Mouse (Mus musculus) urinary bladder, postnatal 14 days (tissue): ENCODE measurements around the gene Gm14412.
"Not testable (repeated sequence)": the region's sequence is repeated elsewhere in the genome, so short reads cannot be mapped to it uniquely, and the experiment has no call there.

ENCODE experiments used
- DNase-seq: peaks from one replicate; pipeline ENCODE4 v3.0.0; 2021; ENCODE audit warnings: low spot score

Gm14412 gene

DNA sequence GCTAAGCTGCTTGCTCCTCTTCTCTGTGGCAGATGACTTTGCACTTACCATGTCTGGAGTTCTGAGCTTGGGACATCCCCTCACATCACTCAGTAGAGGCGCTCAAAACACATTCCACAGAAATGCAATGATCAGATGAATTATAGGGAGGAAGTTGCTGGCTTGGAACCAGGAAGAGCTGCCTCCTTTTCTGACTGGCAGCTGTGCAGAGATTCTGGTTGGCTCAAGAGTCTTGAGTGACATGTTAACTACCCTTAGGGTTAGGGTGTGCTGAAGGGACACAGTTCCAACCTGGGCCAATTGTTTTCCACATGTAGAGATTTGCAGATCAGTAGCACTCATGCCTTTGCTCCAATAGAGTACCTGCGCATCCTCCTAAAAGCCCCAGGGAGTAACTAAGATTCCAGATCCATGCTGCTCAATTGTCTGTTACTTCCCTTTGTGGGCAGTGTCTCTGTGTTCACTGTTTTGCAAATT is at the start of gene Gm14412:
Gm14412 (minus strand) TSS at position 51 of the 477 bp plus-strand sequence.
- not testable (repeated sequence) for DNase-seq

DNA sequence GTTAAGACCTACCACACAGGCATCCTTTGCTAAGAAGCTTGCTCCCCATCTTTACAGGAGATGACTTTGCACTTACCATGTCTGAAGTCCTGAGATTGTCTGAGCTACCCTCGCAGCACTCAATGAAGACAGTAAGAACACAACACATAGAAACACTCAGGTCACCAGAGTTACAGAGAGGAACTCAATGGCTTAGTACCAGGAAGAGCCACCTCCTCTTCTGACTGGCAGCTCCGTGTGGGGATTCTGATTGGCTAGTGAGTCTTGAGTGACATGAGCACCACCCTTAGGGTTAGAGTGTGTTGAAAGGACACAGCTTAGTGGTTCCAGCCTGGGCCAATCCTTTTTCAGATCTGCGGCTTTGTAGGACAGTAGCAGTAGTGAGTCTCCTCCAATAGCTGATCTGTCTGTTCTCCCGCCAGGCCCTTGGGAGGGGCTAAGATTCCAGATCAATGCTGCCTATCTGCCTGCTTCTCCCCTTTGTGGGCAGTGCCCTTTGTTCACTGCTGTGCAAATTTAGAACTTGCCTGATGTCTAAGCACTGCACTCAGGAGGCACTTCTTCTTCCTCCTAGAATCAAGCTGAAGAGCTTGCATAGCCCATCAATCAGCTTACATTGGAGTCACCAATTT is 5.7 kb upstream of the Gm14412 start:
- not testable (repeated sequence) for DNase-seq

DNA sequence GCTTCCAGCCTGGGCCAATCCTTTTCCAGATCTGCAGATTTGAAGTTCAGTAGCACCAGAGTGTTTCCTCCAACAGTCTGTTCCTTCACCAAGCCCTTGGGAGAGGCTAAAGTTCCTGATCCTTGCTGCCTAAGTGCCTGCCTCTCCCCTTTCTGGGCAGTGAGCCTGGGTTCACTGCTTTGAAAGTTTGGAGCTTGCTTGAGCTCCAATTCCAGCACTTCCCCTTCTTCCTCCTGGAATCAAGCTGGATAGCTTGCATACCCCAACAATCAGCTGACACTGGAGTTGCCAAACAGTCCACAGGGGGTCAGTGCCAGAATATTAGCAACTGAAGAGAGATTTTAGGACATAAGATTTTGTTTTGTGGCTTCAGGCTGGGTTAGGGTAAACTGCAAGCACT is 2.7 kb downstream of the Gm14412 start:
- DNase-seq, result not testable (repeated sequence)

DNA sequence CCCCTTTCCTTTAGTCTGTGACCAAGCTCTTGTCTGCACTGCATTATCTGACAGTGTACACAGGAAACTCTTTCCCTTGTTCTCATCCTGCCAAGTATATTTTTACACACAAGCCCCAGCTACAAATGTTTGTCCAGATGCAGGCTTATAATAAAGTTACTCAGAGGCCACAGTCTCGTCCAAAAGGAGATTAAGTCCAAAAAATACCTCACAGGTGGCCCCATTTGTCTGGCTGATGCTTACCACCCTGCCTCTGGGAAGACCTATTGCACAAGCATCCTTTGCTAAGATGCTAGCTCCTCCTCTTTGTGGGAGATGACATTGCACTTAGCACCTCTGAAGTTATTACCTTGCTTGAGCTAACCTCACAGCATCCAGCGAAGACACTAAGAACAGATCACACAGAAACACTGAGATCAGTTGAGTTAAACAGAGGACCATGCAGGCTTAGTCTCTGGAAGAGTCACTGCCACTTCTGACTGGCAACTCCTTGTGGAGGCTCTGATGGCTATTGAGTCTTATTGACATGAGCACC is 3.3 kb downstream of the Gm14412 start:
- DNase-seq, result not testable (repeated sequence)

DNA sequence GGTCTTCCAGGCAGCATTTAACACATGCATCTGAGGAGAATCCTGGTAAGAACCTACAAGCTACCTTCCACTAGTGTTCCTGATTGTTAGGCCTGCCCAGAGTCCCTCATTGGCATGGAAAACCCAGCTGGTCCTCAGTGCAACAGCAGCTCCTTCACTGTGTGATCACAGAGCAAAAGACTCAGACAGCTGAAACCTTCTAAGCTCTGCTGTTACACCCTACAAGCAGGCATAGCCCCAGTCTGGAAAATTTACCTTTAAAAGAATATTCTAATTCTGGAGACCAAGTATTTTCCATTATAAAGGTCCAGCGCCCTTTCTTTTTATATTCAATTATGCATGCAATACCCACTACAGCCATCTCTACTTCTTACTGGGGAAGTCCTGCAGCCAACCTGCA is 5.1 kb downstream of the Gm14412 start:
- DNase-seq, result no peak

DNA sequence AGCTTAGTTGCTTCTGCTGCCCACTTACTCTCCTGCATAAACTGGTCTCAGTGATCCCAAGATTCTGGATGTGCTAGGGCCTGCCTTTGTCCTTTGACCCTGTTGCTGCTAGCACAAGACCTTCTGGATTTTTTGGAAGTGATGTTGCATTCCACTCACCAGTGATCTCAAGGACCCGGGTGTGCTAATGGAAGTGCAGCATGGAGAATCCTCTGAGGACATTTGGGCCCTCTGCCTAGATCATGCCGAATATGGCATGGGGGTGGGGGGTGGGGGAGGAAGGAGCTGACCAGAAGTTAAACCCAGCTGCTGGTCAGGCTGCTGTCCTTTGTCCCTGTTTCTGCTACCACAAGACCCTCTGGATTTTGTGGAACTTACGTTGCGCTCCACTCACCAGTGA is 14.5 kb downstream of the Gm14412 start:
- DNase-seq, result not testable (repeated sequence)

DNA sequence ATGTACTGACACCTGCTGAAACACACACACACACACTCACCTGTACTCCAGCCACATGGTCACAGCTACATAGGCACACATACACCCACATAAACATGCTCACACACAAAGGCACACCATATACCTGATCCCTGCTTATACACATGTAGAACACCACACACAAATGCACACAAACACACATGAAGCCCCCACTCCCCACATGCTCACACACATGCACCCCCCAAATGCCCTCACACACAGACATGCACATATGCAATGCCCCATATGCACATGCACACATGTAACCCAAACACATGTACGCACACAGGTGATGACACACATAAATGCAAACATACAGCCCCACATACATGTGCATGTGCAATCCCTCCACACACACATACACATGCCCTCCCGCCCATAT is 19.1 kb downstream of the Gm14412 start:
- DNase-seq, result not testable (repeated sequence)

DNA sequence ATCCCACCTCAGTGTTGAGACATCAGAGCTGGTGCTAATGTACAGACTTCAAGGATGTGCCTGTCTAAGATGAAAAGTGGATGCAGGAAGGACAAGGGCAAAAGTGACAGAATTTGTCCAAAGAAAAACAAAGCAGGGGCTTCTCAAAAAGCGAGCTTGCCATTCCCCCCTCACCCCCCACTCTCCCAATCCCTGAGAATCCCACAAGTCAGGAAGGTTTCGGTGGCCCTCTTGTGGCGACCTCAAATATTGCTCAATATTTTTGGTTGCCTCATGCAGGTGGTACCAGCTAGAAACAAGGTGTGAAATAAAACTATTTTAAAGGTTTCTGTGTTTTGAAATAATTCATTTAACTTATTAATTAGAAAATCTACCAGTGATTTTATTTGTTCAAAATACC is 40.4 kb downstream of the Gm14412 start:
- DNase-seq, result not testable (repeated sequence)

DNA sequence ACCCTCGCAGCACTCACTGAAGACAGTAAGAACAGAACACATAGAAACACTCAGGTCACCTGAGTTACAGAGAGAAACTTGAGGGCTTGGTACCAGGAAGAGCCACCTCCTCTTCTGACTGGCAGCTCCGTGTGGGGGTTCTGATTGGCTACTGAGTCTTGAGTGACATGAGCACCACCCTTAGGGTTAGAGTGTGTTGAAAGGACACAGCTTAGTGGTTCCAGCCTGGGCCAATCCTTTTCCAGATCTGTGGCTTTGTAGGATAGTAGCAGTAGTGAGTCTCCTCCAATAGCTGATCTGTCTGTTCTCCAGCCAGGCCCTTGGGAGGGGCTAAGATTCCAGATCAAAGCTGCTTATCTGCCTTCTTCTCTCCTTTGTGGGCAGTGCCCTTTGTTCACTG is 46.4 kb downstream of the Gm14412 start:
- not testable (repeated sequence) for DNase-seq

DNA sequence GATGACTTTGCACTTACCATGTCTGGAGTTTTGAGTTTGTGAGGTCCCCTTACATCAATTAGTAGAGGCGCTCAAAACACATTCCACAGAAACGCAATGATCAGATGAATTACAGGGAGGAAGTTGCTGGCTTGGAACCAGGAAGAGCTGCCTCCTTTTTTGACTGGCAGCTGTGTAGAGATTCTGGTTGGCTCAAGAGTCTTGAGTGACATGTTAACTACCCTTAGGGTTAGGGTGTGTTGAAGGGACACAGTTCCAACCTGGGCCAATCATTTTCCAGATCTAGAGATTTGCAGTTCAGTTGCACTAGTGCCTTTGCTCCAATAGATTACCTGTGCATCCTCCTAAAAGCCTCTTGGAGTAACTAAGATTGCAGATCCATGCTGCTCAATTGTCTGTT is 51.9 kb downstream of the Gm14412 start:
- DNase-seq, result not testable (repeated sequence)

DNA sequence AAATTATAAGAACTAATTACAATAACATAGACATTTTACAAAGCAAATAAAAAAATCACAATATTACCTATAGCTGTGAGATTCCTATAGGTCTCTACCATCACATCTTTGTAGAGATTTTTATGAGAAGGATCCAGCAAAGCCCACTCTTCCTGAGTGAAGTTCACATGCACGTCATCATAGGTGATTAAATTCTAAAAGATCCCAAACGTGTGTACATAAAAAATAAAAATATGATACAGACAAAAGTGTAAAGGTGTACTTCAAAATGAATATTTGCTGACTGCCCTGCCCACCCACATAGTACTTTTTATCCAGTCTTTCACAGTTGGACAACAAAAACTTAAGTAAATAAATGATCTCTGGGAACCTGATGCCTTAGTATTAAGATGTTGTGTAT is 57.2 kb downstream of the Gm14412 start, which contains the start of gene Gm14409:
Gm14409 (minus strand) TSS at position 101 of the 400 bp plus-strand sequence.
- DNase-seq, result not testable (repeated sequence)
